Mouse (Mus musculus): ENCODE measurements at regions not wholly inside any gene's neighbourhood (a gene's known extent, or its start where the extent isn't known, plus 50 kb on each side); places are given as distances from the start of the nearest gene placed in this dataset.

GRCm38 (mm10) chr5:73918011-73918410 lies 150.2 kb downstream of the Usp46 start:
- intact Hi-C loops (cut with DNase I), result no loop called here

- intact Hi-C loops (cut with DNase I), result no loop called here
Measured at GRCm38 (mm10) chr5:73919936-73920335, 148.3 kb downstream of the Usp46 start.

GRCm38 (mm10) chr5:73927534-73927933 lies 140.7 kb downstream of the Usp46 start:
- intact Hi-C loops (cut with DNase I), result no loop called here

- intact Hi-C loops (cut with DNase I), result no loop called here
Measured at GRCm38 (mm10) chr5:73928691-73929090, 139.5 kb downstream of the Usp46 start.

- intact Hi-C loops (cut with DNase I), result no loop called here
Measured at GRCm38 (mm10) chr5:73930205-73930604, 138.0 kb downstream of the Usp46 start.

GRCm38 (mm10) chr5:73937799-73938198 lies 130.4 kb downstream of the Usp46 start:
- intact Hi-C loops (cut with DNase I), result loop anchor here (5.0 kb wide), 1 partner anchor 340 kb away; no protein-coding TSS in a partner anchor

DNA sequence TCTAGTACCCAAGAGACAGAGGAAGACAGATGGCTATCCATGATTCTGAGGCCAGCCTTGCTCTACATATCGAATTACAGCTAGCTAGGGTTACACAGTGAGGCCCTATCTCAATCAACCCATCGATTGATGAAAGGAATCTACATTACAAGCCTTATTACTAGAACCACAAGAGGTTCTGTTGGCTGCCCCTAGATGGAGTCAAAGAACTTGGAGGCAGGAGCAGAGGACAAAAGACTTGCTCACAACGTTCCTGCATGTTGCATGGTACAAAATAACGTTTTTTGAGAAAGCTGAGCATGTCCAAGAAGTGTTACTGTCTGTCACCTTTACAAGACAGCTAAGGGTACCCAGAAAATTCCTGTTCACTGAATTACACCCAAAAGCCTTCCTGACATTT lies 129.8 kb downstream of the Usp46 start:
- intact Hi-C loops (cut with DNase I), result loop anchor here (5.0 kb wide), 1 partner anchor 339 kb away; no protein-coding TSS in a partner anchor

DNA sequence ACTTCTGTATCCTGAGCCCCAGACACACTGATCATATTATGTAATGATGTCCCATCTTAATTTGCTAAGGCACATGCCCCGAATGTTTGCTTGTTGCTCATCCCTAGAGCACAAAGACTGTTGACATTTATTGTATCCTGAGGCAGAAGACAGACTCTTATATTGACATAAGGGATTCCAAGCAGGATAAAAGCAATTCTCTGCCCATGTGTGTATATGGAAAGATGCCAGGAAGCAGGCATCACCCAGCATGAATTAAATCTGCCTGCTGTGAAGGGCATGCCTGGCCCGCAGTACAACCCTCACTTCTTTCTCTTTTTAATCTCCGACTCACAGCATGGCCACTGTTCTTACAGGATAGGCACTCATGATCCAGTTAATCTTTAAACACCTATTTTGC lies 125.3 kb downstream of the Usp46 start:
- intact Hi-C loops (cut with DNase I), result no loop called here

GRCm38 (mm10) chr5:73945671-73946070 lies 122.6 kb downstream of the Usp46 start:
- intact Hi-C loops (cut with DNase I), result no loop called here

DNA sequence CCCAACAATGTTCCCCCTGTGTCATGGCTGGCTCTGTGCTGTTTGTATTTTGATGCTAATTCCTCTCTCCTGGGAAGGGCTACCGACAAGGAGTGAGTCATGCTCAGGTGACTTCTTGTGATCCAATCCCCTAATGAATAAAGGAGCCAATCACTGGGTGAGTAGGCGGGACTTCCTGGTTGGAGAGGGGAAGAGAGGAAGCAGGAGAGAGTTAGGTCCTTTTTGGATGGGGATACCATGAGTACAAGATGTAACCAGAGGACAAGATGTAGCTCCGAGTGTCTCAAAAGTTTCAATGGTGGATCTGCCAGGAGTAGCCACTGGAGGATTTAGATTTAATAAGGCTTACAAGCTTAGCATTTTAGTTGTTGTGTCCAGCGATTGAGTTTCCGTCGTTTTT lies 122.1 kb downstream of the Usp46 start:
- intact Hi-C loops (cut with DNase I), result no loop called here

GRCm38 (mm10) chr5:73948031-73948899 lies 120.0 kb downstream of the Usp46 start:
- intact Hi-C loops (cut with DNase I), result no loop called here
